Mouse (Mus musculus) myocyte (in vitro differentiated cells): ENCODE data around the gene Tmbim7. TPM values are rescaled to one million over a fixed set of nuclear protein-coding genes. Genes with fewer than 3 reads are reported as not detected.

Experiments used
- H3K27me3 ChIP-seq: one replicate; pipeline ENCODE4 v1.6.1; 2011; ENCODE audit not compliant: control insufficient read depth, insufficient read depth, insufficient read length
- H3K36me3 ChIP-seq: one replicate; pipeline ENCODE4 v1.6.1; 2011; ENCODE audit not compliant: control insufficient read depth, insufficient read depth
- H3K4me2 ChIP-seq: one replicate; pipeline ENCODE4 v1.6.1; 2011; ENCODE audit warnings: low read depth, control low read depth
- H3K4me3 ChIP-seq: one replicate; pipeline ENCODE4 v1.5.1; 2011; ENCODE audit warnings: mild to moderate bottlenecking, control low read depth, moderate library complexity
- H3K79me2 ChIP-seq: one replicate; pipeline ENCODE4 v1.6.1; 2011; ENCODE audit not compliant: control insufficient read depth, insufficient read depth
- H3ac ChIP-seq: one replicate; pipeline ENCODE4 v1.6.1; 2011; ENCODE audit not compliant: control insufficient read depth, insufficient read length
- CEBPB ChIP-seq: IDR thresholded peaks from 2 replicates; pipeline ENCODE4 v1.6.1; 2011; ENCODE audit warnings: mild to moderate bottlenecking, moderate library complexity; ENCODE audit not compliant: poor library complexity, insufficient read depth, severe bottlenecking
- E2F4 ChIP-seq: IDR thresholded peaks from one replicate; pipeline ENCODE4 v1.6.1; 2011; ENCODE audit warnings: mild to moderate bottlenecking, control low read depth, moderate library complexity; ENCODE audit not compliant: insufficient read depth
- MAX ChIP-seq: IDR thresholded peaks from one replicate; pipeline ENCODE4 v1.6.1; 2011; ENCODE audit warnings: low read depth, mild to moderate bottlenecking, control low read depth
- MYOD1 ChIP-seq, 3 experiments: IDR thresholded peaks; one replicate each; pipeline ENCODE4 v1.6.1; 2011; ENCODE audit warnings: control low read depth in 2 of 3, low read depth in 2 of 3, mild to moderate bottlenecking in 2 of 3, moderate library complexity in 1 of 3; ENCODE audit not compliant: insufficient read length in 2 of 3, control insufficient read depth in 1 of 3
- MYOG ChIP-seq, 3 experiments: IDR thresholded peaks; one replicate each; pipeline ENCODE4 v1.6.1; 2011; ENCODE audit warnings: control low read depth in 2 of 3, low read depth in 2 of 3, mild to moderate bottlenecking in 2 of 3; ENCODE audit not compliant: insufficient read length in 2 of 3, control insufficient read depth in 1 of 3, insufficient read depth in 1 of 3
- POLR2A ChIP-seq: IDR thresholded peaks from one replicate; pipeline ENCODE4 v1.6.1; 2011; ENCODE audit warnings: low read depth, mild to moderate bottlenecking, control low read depth, moderate library complexity; ENCODE audit not compliant: insufficient read length
- POLR2AphosphoS2 ChIP-seq: IDR thresholded peaks from one replicate; pipeline ENCODE4 v1.6.1; 2011; ENCODE audit warnings: low read depth, control low read depth; ENCODE audit not compliant: insufficient read length
- REST ChIP-seq: IDR thresholded peaks from one replicate; pipeline ENCODE4 v1.6.1; 2011; ENCODE audit warnings: mild to moderate bottlenecking, control low read depth, moderate library complexity; ENCODE audit not compliant: insufficient read depth, insufficient read length
- SRF ChIP-seq: IDR thresholded peaks from one replicate; pipeline ENCODE4 v1.6.1; 2011; ENCODE audit warnings: low read depth; ENCODE audit not compliant: control insufficient read depth, insufficient read length
- TCF12 ChIP-seq: IDR thresholded peaks from one replicate; pipeline ENCODE4 v1.6.1; 2011; ENCODE audit warnings: mild to moderate bottlenecking, control low read depth; ENCODE audit not compliant: poor library complexity, insufficient read depth, severe bottlenecking
- TCF3 ChIP-seq: IDR thresholded peaks from one replicate; pipeline ENCODE4 v1.6.1; 2011; ENCODE audit warnings: low read depth, control low read depth; ENCODE audit not compliant: insufficient read length
- USF1 ChIP-seq: IDR thresholded peaks from one replicate; pipeline ENCODE4 v1.6.1; 2011; ENCODE audit warnings: low read depth, mild to moderate bottlenecking, control low read depth, moderate library complexity
- polyA plus RNA-seq: library from polyadenylated mRNA; unstranded; fragments of >200 nt; fragmentation: generic; extraction: Trizol; gene quantifications from one replicate; pipeline ENCODE4 v1.2.1, GENCODE M21; 2012; ENCODE audit warnings: missing spikeins

Gene Tmbim7
- polyA plus RNA-seq, 1 experiment = not detected

GRCm38 (mm10) chr5:3728820-3729219 is 77.8 kb downstream of the Tmbim7 start:
- Histone ChIP-seq H3K79me2 (no peaks in the 10 kb centered on the region), H3ac (no peak overlapping the region), H3K27me3 (no peaks in the 10 kb centered on the region), H3K4me3 (no peak overlapping the region), H3K4me2 (no peak overlapping the region), H3K36me3 (peaks cover 27% of the 10 kb centered on the region)
- TF ChIP-seq MYOG (IDR thresholded peaks at IDR 0.05; ENCODE audit: control insufficient read depth in 1 of 3, insufficient read depth in 1 of 3, insufficient read length in 2 of 3, low read depth in 2 of 3) (no peak), CEBPB (no peak), TCF12 (no peak), MYOD1 (IDR thresholded peaks at IDR 0.05; ENCODE audit: control insufficient read depth in 1 of 3, insufficient read length in 2 of 3, low read depth in 2 of 3) (no peak), USF1 (no peak), E2F4 (no peak), SRF (no peak), POLR2AphosphoS2 (no peak), TCF3 (no peak), POLR2A (no peak), MAX (no peak), REST (no peak)

Other genes starting within 250 kb of the Tmbim7 start
- 10.3 TPM for gene Fam133b, start 107.3 kb upstream of the Tmbim7 start, polyA plus RNA-seq
- gene 1700109H08Rik, start 79.6 kb upstream of the Tmbim7 start, polyA plus RNA-seq = 0.38 TPM
- 4.2 TPM for gene Pex1, start 55.1 kb upstream of the Tmbim7 start, polyA plus RNA-seq
- 1.9 TPM for gene Rbm48, start 54.6 kb upstream of the Tmbim7 start, polyA plus RNA-seq
- 89.9 TPM for gene Gatad1, start 6.0 kb downstream of the Tmbim7 start, polyA plus RNA-seq
- 8.5 TPM for gene Ankib1, start 151.7 kb downstream of the Tmbim7 start, polyA plus RNA-seq
- 6.5 TPM for gene Krit1, start 152.0 kb downstream of the Tmbim7 start, polyA plus RNA-seq
- gene Lrrd1, start 194.0 kb downstream of the Tmbim7 start, polyA plus RNA-seq = 0.04 TPM
- gene Mterf1a, start 242.8 kb downstream of the Tmbim7 start, polyA plus RNA-seq = 1.7 TPM